Mouse (Mus musculus): ENCODE data around the gene Trak1.
"Not testable (repeated sequence)": the region's sequence is repeated elsewhere in the genome, so short reads cannot be mapped to it uniquely, and the experiment has no call there.

The Trak1 gene

DNA sequence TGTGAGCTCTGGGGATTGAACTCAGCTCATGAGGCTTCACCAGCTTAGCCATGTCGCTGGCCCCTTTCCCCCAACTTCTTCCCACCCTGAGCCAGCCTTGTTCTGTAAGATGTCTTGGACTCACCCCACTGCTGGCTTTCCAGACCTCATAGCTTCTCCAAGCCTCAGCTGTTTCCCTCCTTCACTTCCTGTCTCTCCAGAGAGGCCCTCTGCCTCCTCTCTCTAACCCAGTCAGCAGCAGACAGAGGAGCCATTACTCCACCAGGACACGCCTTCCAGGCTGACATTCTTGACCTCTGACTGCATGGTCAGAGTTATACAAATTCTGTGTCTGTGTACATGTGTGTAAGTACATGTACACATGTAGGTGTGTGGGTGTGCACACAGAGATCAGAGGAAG, 23.1 kb downstream of the Trak1 start:
- DNase-seq, result no peak

DNA sequence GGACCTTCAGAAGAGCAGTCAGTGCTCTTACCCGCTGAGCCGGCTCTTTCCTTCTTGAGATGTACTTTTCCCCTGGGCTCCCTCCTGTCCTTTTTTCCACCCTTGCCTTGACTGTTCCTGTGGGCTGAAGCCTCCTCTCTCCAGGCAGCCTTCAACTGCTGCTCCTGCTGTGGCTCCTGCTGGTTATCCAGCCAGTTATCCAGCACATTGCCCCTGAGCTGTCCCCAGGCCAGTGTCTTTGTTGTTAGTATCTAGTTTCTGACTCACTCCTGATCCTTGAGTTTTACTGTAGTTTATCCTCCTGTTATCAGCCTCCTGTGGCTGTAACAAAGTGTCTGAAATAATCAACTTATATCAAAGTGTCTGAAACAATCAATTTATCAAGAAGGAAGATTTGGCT, 23.8 kb downstream of the Trak1 start:
- DNase-seq, result no peak

DNA sequence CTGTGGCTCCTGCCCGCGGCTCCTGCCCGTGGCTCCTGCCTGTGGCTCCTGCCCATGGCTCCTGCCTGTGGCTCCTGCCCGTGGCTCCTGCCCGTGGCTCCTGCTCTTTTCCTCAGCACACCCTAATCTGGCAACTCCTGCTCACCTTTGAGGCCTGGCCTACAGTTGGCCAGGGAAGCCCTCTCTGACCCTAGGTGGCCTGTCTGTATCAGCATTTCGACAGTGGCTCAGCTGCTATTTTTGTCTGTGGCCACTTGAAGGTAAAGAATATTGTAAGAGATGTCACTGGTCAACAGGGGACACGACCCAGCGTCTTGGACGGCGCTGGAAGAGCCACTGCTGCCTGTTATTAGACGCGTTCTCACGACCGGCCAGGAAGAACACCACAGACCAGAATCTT, 24.7 kb downstream of the Trak1 start:
- no peak for DNase-seq

DNA sequence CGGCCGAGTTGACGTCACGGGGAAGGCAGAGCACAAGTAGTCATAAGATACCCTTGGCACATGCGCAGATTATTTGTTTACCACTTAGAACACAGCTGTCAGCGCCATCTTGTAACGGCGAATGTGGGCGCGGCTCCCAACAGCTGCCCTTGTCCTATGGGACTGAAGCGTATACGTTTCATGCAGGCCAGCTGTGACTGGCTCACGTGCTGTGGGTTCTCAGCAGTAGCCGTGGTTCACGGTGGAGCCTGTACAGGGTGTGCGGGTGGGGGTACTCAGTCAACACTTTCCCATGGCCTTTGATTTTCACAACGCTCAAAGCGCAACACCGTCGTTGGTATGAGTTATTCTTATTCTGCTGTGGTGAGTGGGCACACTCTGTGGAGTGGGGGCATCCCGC, 31.0 kb downstream of the Trak1 start:
- not testable (repeated sequence) for DNase-seq

DNA sequence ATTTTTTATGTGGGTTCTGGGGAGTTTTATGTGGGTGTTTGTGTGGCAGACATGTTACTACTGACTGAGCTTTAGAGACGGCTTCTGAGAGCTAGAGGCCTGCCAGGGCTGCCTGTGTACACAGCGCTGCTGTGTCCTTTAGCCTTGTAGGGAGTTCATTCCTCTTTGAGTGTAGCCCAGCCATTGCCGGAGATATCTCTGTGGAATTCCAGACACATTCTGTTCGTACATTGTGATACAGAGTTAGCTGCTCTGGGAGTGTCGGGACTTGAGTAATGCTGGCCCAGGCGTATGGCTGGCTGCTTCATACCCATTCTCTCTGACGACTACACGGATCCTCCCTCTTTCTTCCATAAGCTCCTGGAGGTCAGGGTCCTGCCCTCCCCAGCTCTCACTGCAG, 31.9 kb downstream of the Trak1 start:
- no peak for DNase-seq

DNA sequence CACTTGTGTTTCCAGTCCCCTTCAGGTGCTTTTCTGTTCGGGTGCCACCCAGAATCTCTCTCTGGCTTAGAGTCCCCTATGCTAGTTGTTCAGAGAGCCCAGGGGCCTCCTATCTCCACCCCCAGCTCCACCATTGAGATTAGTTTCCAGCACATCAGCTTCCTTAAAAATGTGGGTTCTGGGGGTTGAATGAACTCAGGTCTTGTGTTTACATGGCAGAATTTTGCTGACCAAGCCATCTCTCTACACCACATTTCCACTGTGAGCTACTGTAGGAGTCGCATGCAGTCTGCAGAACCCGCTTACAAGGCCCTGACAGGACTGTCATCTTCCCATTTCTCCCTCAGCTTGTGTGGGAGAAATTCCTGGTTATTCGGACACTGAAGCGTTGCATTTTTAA, 32.8 kb downstream of the Trak1 start:
- no peak for DNase-seq

DNA sequence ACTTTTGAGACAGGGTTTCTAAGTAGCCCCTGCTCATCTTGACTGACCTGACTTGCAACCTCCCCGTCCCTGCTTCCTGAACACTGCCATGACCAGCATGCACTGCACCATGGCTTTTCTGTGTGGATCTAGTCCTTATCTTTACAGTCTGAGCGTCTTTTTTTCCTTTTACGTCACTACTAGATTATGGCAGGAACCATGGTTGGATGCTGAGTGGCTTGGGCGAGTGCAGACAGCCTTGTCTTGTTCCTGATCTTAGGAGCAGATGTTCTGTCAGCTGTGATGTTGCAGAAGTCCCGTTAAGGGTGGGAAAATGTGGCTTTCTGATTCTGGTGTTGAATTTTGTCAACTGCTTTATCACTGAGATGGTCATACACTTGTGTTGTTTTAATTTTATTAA, 34.1 kb downstream of the Trak1 start:
- no peak for DNase-seq

DNA sequence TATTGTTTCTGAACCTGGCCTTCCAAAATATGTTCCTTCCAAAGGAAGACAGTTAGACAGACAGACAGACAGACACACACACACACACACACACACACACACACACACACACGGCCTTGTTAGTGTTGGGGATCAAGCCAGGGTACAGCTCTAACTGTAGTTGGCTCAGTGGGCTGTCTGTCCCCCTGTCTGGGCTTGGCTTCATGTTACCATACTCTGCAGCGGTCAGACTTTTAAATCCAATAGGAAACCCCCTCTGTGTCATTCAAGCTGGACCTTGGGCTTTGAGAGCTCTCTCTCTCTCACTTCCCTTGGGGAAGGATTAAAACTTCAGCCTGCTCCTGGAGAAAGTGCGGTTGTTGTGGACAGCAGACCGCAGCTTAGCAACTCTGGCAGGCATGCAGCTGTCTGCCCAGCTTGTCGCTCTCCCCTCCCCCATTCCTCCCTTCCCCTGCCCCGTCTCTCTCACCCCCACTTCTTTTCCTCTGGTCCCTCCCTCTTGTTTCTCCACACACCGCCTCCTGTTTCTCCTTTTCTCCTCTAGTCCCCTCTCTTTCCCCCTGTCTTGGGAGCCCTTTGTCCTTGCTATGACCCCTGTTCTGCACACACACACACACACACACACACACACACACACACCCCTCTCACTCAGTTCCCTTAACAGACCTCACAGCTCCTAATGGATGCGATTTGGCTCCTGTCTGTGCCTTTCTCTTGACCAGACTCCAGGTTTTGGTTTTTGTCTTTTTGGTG, 34.8 kb downstream of the Trak1 start:
- DNase-seq, result no peak

DNA sequence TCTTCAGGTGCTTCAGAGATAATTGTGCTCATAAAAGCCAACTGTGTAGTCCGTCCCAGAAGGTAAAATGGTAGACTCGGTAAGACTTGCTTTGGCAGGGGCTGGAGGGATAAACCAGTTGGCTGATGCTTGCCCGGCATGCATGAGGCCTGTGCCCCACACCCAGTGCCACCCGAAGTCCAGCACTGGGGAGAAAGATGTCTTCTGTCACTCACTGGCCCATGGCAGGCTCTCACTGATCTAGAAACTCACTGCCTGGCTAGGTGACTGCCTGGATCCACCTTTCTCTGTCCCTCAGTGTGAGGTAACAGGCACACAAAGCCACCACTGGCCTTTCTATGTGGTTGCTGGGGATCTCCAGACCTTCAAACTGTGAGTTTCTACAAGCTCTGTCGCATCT, 36.3 kb downstream of the Trak1 start:
- DNase-seq, result no peak

DNA sequence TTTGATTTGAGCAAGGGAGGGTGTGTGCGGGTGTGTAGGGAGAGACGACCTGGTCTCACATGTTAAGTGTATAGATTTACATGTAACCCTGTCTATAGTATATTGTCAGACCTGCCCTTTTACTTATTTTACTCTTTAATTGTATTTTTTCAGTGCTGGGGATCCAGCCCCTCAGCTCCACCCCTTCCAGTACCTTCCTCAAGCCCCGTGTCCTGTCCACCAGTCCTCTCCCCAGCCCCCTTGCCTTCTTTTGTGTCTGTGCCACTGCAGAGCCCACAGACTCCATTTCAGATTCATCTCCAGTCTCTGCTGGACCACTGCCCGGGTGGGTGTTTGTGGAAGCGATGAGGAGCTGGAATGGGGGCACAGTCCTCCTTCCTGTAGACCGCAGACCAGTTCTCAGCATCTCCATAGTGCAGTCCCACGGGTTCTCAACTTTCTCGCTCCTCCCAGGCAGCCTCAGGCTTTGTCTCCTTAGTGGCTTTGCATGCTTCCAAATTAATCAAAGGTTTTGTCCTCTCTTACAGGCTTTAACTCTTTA, 37.1 kb downstream of the Trak1 start:
- DNase-seq, result no peak

DNA sequence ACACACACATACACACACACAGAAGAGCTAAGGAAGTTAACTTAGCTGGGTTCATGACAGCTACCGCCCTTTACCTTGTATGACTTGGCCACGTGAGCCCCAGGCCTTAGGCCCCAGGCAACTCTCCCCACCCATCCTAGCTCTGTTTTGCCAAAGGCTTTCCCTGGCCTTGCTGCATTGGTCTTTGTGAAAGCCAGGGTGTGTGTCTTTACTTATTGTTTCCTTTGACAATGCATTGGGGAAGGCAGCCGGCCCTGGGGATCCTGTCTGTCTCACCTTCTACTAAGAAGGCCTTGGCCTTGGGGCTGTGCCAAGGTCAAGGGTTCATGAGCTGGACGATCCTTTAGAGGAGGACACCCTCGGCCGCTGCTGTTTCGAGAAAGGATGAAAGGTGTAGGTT, 38.3 kb downstream of the Trak1 start:
- DNase-seq, result no peak

DNA sequence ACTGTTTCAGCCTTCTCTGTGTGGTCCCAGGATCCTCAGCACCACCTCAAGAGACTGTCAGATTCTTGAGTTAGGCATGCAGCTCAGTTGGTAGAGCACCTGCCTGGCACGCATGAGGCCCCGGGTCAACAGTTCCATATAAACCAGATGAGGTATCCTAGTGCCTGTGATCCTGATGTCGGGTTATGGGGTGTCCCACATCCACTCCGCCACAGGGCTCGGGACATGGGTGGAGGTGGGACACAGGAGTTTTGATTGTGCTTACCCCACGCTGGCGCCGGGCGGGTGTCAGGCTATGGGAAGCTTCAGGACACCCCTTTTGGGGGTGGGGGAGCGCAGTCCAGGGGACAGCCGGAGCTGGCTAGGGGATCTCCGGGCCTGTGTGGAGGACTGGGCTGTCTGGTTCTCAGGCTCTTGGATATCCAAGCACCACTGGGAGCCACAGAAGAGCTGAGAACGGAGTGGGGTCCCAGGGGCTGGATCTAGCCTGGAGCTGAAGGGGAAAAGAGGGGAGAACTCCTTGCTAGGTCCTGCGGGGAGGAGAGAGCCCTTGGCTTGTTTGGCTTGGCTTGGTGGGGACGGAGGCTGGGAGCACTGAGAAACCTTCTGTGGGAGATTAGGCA, 39.1 kb downstream of the Trak1 start:
- no peak for DNase-seq

DNA sequence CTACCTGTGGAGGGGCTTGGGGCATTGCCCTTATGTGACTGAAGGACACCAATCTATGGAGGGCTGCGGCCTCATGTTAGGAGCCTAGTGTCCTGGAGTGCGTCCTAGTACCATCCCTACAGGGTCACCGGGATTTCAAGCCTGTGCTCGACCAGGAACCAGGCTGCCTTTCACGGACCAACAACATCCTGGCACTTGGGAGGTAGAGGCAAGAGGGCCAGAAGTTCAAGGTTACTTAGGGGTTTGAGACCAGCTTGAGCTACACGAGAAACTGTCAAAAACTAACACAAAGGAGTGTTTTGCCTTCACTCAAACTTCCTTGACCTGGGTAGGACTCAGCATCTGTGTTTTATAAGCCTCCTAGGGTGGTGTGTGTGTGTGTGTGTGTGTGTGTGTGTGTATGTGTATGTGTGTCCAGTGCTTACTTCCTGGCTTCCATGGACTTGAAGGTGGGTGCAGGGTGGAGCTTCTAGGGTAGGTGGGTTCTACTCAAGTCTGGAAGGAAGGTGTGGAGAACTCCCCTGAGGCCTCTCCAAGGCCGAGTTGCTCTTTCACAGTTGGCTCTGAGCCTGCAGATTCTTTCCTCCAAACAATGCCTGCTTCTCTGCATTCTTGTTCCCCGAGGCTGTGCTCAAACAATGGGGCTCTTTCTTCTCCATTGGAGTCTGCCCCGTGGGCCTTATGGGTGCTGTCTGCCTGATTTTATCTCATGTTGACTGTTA, 40.1 kb downstream of the Trak1 start:
- no peak for DNase-seq

DNA sequence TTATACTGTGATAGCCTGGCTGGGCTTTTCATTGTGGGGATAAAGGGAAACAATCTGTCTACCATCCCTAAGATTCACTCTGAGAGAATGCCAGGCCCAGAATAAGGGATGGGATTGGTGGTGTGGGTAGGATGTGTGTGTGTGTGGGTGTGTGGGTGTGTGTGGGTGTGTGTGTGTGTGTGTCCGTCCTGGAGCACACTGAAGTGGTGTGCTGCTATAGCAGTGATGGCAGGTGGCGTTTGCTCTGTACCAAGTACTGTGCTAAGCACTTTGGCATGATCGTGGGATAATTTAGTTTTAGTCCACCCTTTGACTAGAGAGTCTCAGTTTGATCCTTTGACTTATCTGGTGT, 40.6 kb downstream of the Trak1 start:
- no peak for DNase-seq

DNA sequence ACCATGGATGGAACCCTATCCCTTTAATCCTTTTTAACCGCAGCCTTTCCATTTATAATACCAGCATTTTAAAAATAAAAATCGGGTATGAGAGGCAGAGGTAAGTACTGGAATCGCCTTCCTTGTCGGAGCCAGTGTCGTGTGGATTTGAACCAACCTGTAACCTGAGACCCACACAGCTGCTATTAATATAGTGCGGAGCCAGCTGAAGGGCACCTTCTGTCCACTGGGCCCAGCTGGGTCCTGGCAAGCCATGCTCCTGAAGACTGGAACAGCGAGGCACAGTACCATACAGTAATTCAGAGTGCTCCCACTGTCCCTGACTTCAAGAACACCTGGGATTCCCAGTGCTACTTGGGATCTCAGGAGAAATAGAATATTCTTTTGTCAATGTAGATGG, 44.5 kb downstream of the Trak1 start:
- no peak for DNase-seq

DNA sequence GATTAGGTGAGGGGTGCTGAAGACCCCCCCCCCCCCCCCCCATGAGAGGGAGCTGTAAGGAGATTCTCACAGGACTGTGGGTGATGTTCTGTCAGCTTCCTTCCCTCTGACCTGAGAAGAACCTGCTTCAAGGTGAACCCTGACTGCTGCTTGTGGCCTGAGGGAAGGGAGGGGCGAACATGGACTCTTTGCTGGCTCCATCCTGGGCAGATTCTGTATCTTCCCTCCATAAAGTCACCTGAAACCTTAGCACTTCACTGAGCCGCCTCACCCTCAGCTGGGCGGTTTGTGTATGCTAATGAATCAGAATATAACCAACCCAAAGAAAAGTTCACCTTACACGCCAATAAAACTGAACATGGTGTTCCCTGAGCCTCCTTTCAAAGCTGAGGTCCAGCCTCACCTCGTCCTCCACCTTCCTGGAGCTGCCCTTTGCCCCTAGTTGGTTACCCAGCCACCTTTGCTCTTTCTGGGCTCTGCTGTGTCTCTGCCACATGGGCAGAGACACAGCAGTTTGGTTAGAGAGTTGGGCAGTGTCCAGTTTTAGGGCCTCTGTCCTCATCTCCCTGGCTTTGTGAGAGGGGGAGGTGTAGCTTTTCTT, 45.3 kb downstream of the Trak1 start:
- DNase-seq, result no peak

DNA sequence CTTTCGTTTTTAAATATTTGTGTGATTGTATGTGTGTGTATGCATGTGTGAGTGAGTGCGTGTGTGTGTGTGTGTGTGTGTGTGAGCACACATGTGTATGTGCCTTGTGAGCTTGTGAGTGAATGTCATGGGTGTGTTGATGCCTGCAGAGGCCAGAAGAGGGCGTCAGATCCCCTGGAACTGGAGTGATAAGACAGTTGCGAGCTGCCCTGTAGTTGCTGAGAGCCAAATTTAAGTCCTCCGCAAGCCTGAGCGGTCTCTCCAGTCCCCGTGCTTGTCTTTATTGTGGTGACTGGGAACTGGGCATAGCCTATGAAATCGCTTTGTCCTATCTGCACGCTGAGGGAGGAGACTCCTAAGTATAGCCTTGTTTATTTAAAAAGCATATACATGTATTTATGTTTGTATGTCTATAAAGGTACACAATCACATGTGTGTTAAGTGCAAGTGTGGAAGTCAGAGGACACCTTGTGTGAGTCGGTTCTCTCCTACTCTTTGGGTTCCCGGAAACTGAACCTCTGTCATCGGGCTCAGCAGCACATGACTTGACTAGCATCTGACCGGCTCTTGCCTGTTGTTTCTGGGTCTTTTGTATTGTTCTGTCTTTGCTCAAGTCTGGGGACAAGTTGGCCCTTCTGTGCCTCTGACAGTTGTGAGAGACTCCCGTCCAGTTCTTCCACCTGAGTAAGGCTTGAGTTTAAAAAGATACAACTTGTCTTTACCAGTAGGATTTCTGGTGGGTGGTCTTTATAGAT, 46.0 kb downstream of the Trak1 start:
- DNase-seq, result no peak

DNA sequence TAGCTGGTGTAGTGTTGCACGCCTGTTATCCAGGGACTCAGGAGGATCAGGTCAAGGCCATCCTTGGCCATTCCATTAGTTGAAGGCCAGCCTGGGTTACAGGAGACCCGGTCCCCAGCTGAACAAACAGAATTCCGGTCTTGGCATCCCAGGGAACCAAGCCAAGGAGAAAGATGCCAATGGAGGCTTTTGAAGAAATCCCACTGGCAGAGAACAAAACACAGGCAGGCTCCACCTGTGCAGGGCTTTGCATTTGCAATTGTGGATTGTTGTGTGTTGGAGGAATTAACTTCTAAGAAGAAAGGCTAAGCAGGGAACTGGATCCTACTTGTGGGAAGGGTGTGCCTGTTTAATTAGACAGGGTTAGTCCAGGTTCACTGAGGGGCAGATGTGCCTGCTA, 47.0 kb downstream of the Trak1 start:
- no peak for DNase-seq

DNA sequence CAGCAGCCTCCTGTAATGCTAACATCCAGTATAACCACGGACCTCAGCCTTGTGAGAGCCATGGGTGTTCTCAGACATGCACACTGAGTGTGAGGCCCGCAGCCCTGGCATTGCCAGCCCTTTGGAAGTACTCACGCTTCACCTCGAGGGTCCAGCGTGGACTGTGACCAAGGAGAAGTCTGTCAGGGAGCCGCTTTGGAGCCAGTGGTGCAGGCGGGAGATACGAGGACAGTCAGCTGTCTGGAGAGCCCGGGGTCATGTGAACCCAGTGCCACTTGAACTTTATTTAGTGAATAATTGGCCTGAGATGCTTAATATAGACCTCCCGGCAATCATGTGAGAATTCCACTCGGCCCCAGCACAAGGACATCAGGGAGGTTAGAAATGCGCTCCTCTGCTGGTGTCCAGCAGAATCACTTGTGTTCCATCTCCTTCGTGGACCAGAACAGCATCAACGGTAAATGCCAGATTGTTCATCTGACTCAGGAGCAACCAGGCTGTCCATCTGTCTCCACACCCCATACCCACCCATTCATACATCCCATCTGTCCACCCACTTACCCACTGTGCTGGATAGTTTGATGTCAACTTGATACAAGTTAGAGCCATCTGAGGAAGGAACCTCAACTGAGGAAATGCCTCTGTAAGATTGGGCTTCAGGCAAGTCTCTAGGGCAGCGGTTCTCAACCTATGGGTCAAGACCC, 48.3 kb downstream of the Trak1 start:
- no peak for DNase-seq

DNA sequence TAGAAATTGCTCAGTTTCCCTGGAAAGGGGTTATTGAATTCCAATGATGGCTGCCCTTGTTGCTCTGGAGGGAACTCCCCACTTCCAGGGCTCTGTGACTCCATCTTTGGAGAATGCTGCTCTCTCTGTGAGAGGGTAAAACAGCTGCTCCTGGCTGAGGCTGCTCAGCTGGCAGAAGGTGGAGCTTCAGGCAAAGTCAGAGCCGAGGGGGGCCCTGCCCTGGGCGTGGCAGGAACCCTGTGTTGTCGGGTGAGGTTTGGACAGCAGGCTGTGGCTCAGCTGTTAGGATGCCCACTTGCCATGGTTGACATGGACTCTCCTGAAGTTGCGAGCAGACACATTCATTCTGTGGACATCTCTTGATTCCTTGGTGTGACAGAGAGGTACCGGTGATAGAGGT, 49.3 kb downstream of the Trak1 start:
- no peak for DNase-seq

DNA sequence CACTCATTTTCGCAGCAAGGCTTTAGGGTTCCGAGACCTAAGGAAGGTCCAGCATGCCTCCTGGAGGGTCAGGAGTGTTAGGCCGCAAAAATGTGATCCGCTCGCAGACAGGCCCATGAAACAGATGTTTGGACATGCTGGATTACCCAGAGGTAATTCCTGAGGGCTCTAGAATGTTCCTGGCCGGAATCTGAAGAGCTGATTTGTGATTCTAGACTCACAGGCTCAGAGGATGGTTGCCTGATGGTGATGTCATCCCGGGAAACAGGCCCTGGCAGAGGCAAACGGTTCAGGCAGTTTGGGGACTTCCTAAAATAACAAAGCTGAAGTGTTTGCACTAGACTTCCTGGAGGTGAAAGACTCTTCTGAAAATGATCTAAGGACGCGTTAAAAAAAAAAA, 50.7 kb downstream of the Trak1 start:
- peak; percentile 59 to 61 for DNase-seq

DNA sequence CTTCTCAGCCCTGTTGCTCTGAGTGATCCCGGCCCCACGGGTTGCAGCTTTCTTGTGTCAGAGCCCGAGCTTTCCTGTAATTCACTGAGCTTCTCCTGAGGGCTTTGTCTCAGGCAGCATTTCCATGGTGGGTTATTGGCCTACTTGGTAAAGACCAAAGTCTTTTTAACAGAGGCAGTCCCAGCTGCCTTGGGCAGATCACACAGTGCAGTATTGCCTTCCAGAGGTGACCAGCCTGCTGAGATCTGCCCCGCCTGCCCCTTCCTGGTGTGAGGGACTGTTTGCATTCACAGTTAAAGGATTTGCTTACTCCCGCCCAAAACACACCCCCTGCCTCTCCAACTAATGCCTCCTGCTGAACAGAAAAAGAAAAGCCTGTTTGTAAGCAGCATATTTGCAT, 51.2 kb downstream of the Trak1 start:
- DNase-seq, result no peak
